ENCODE assay signal across 9 mouse cellular contexts in the genomic region with DNA sequence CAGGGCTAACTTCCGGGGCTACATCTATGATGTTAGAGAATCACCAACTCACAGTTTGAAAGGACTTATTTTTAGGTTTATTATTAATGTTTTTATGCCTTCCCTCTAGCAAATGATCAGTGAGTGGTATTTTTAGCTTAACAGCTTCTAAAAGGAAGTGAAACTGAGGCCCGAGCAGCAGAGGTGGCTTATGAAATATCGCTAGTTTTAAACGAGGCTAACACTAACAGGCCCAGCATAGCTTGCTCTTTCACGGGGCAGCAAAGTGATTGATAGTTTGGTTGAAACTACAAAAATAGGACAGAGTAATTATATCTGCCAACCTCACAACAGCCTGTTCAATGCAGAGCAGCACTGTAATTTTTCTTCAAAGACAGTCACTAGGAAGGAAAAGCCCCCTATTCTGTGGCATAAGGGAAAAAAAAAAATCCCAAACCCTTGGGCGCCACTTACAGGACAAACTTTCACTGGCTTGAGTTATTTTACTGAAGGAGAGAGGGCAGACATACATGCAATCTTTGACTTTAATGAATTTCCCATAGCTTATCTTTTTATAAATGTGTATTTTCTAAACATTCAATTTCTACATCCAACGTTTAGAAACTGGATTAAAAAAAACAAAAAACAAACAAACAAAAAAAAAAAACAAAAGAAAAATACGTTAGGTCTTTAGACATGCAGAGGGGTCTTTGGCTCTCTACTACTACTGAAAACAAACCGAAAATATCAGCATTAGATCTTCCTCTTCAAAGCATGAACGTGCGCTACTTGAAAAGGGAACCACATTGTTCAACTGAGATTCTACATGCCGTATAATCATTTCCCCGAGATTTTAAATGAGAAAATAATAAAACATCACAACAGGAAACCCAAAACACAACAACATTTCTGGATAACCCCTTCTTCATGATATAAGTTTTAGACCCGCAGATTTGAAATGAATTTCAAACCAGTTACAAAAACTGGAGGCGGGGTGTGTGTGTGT. TPM values are rescaled to one million over a fixed set of nuclear protein-coding genes. Genes with fewer than 3 reads are reported as not detected.
A peak's percentile ranks its signal among the peaks of the same experiment; 100 is the strongest.
DNase-seq lines count a peak whose midpoint lies in the region; ATAC-seq and TF ChIP-seq lines count a peak whose summit lies in the region.
"Had no signal": no experiment of that assay in that cellular context is flagged by ENCODE, and none has a peak within 500 bp of the region (broad histone marks: within the 10 kb centered on the region; RNA-seq: fewer than 3 reads in every experiment).

No protein-coding gene starts in this region.

- no peaks in the 10 kb centered on the region for H3K9me3 ChIP-seq in heart, embryonic 14.5 days (ENCODE audit: control insufficient read depth, low read length)
- no peaks in the 10 kb centered on the region for H3K9me3 ChIP-seq in CH12.LX (replicated peaks; ENCODE audit: low read length)
- H3K9me3 ChIP-seq in forebrain, embryonic 15.5 days: no peaks in the 10 kb centered on the region

- dilution Hi-C loops in CH12.LX (cut with MboI; ENCODE audit: extremely low pct_ligation_motif_present, extremely low pct_unique_long_range_greater_than_20kb, low sequenced_read_pairs): no loop called here

- H3K4me1 ChIP-seq in heart, embryonic 14.5 days (ENCODE audit: control insufficient read depth in 2 of 2, insufficient read depth in 2 of 2, low read length in 2 of 2): peaks cover 14 to 58% of the 10 kb centered on the region in 2 experiments; a peak in 3 of 4 replicates
- H3K4me1 ChIP-seq in CH12.LX (ENCODE audit: control insufficient read depth in 1 of 2, insufficient read depth in 2 of 2): peaks cover 26 to 46% of the 10 kb centered on the region in 2 experiments
- H3K4me1 ChIP-seq in forebrain, embryonic 15.5 days: peaks cover 46% of the 10 kb centered on the region
- peaks cover 22% of the 10 kb centered on the region for H3K4me1 ChIP-seq in thymus, adult 2 months (replicated peaks; ENCODE audit: control insufficient read depth, insufficient read depth, low read length)

- H3K4me3 ChIP-seq in heart, embryonic 14.5 days (ENCODE audit: control insufficient read depth in 1 of 2, insufficient read depth in 1 of 2, low read depth in 1 of 2, low read length in 2 of 2): peak overlapping the region in 1 of 2 experiments; percentile 98; a peak in 2 of 4 replicates
- H3K4me3 ChIP-seq in CH12.LX (replicated peaks in 1 of 3; ENCODE audit: low read depth in 2 of 3, low read length in 2 of 3, poor library complexity in 1 of 3) (peak overlapping the region; percentile 25 to 92 (median 88)), macrophage (ENCODE audit: inconsistent target) (peak overlapping the region; percentile 65)
- no peak overlapping the region for H3K4me3 ChIP-seq in forebrain, embryonic 15.5 days
- H3K4me3 ChIP-seq in thymus, adult 2 months (ENCODE audit: control insufficient read depth, insufficient read depth, low read length): no peak overlapping the region

- in situ Hi-C loops in CH12.LX (cut with MboI; ENCODE audit: low pct_ligation_motif_present, low pct_unique_long_range_greater_than_20kb, low sequenced_read_pairs): no loop called here

- no peak for DNase-seq in heart, postnatal 4 days
- peak; percentile 85 for DNase-seq in CH12.LX (ENCODE audit: extremely low read depth)
- no peak for DNase-seq in thymus, adult 2 months
- no peak for DNase-seq in cerebellum, adult 9-11 months
- DNase-seq in gastrocnemius, postnatal 4 days (ENCODE audit: low spot score in 2 of 2): no peak
- DNase-seq: right cerebral cortex, postnatal 25 days had no signal

- H3K27ac ChIP-seq in heart, embryonic 14.5 days (replicated peaks in 1 of 2; ENCODE audit: control insufficient read depth in 1 of 2, insufficient read depth in 1 of 2, low read depth in 2 of 2, low read length in 2 of 2): peak overlapping the region in 1 of 2 experiments; percentile 53; a peak in 2 of 4 replicates
- H3K27ac ChIP-seq in CH12.LX (ENCODE audit: insufficient read depth, low read depth): peak overlapping the region; percentile 86
- H3K27ac ChIP-seq in forebrain, embryonic 15.5 days (replicated peaks): no peak overlapping the region
- peak overlapping the region; percentile 90 for H3K27ac ChIP-seq in macrophage
- no peak overlapping the region for H3K27ac ChIP-seq in thymus, adult 2 months (ENCODE audit: control insufficient read depth, insufficient read depth, low read length)

- H3K36me3 ChIP-seq in heart, embryonic 14.5 days (ENCODE audit: control insufficient read depth, insufficient read depth, low read length): no peaks in the 10 kb centered on the region
- H3K36me3 ChIP-seq in CH12.LX (replicated peaks in 1 of 2; ENCODE audit: control insufficient read depth in 1 of 2, insufficient read depth in 1 of 2, low read length in 1 of 2) (peaks cover 0 to 16% of the 10 kb centered on the region in 2 experiments), macrophage (ENCODE audit: inconsistent target) (no peaks in the 10 kb centered on the region)
- H3K36me3 ChIP-seq in forebrain, embryonic 15.5 days: no peaks in the 10 kb centered on the region
- H3K36me3 ChIP-seq in thymus, adult 2 months (ENCODE audit: control insufficient read depth, insufficient read depth, low read length): no peaks in the 10 kb centered on the region

- H3K9ac ChIP-seq in heart, embryonic 14.5 days (ENCODE audit: low read length): peak overlapping the region; percentile 95
- H3K9ac ChIP-seq in CH12.LX (ENCODE audit: insufficient read depth, low read depth): peak overlapping the region; percentile 81
- no peak overlapping the region for H3K9ac ChIP-seq in forebrain, embryonic 15.5 days (replicated peaks)

- TF ChIP-seq POLR2A in CH12.LX (IDR thresholded peaks at IDR 0.05; ENCODE audit: low read depth, low read length): peak; percentile 36; the same call in 1 of the 2 replicates
- TF ChIP-seq POLR2A in thymus, adult 2 months (IDR thresholded peaks at IDR 0.05; ENCODE audit: control insufficient read depth, extremely low read depth, insufficient read depth, low read length, poor library complexity): no peak

- no peaks in the 10 kb centered on the region for H3K27me3 ChIP-seq in heart, embryonic 14.5 days (ENCODE audit: control insufficient read depth, insufficient read depth, low read length)
- no peaks in the 10 kb centered on the region for H3K27me3 ChIP-seq in CH12.LX (replicated peaks)
- H3K27me3 ChIP-seq in forebrain, embryonic 15.5 days: 0 out of 2 replicates have a peak, but pooled peaks cover 8% of the 10 kb centered on the region
- H3K27me3 ChIP-seq in thymus, adult 2 months (ENCODE audit: control insufficient read depth, insufficient read depth, low read length): no peaks in the 10 kb centered on the region

- H3K4me2 ChIP-seq in heart, embryonic 14.5 days (ENCODE audit: low read length): peak overlapping the region; percentile 83
- H3K4me2 ChIP-seq in CH12.LX (ENCODE audit: insufficient read depth, low read depth, poor library complexity, severe bottlenecking): peak overlapping the region; percentile 90
- 0 out of 2 replicates have a peak overlapping the region, but pooled peaks have one; percentile 0 for H3K4me2 ChIP-seq in forebrain, embryonic 15.5 days (replicated peaks)

- TF ChIP-seq CTCF in CH12.LX (conservative IDR thresholded peaks at IDR 0.05 in 1 of 2, IDR thresholded peaks at IDR 0.05 in 1 of 2; ENCODE audit: low read depth in 2 of 2, low read length in 2 of 2): peak in 1 of 2 experiments; percentile 66; a peak in 2 of 4 replicates
- no peak for TF ChIP-seq CTCF in thymus, adult 2 months (IDR thresholded peaks at IDR 0.05; ENCODE audit: borderline replicate concordance, control insufficient read depth, extremely low read depth, insufficient read depth, low read length, poor library complexity)

- H3K79me2 ChIP-seq in CH12.LX (replicated peaks; ENCODE audit: control insufficient read depth, extremely low read depth, insufficient read depth, poor library complexity, severe bottlenecking): peaks cover 65% of the 10 kb centered on the region
- H3K79me2 ChIP-seq in macrophage (ENCODE audit: inconsistent target): peaks cover 68% of the 10 kb centered on the region

- 41% methylated on average over 15 of the region's 15 CpGs for WGBS in heart, embryonic 14.5 days
- WGBS in forebrain, embryonic 15.5 days: 52% methylated on average over 15 of the region's 15 CpGs
- 3% methylated on average over 15 of the region's 15 CpGs for WGBS in macrophage (ENCODE audit: missing documents)
- 16% methylated on average over 15 of the region's 15 CpGs for WGBS in thymus, adult 2 months

- peak; percentile 56 for TF ChIP-seq RAD21 in CH12.LX (IDR thresholded peaks at IDR 0.05; ENCODE audit: low read depth, low read length)

- peak; percentile 95 for TF ChIP-seq EP300 in CH12.LX (IDR thresholded peaks at IDR 0.05; ENCODE audit: low read length)

- ATAC-seq in heart, embryonic 14.5 days (ENCODE audit: insufficient number of reproducible peaks, insufficient read depth, low FRiP score, low read depth): no peak
- no peak for ATAC-seq in forebrain, embryonic 15.5 days (replicated peaks)

TF ChIP-seq in CH12.LX, 34 proteins besides CTCF, POLR2A, EP300 and RAD21 (continues in another document):
- TF ChIP-seq TCF12 (IDR thresholded peaks at IDR 0.05; ENCODE audit: low read depth, low read length) (0 out of 2 replicates have a peak, but pooled peaks have one; percentile 32), SIN3A (IDR thresholded peaks at IDR 0.05; ENCODE audit: low read length) (peak; percentile 78), KAT2A (IDR thresholded peaks at IDR 0.05; ENCODE audit: insufficient replicate concordance, low read length) (0 out of 2 replicates have a peak, but pooled peaks have one; percentile 18), JUND (conservative IDR thresholded peaks at IDR 0.05; ENCODE audit: low read depth, low read length) (no peak; the same call in none of the 2 replicates), MEF2A (IDR thresholded peaks at IDR 0.05; ENCODE audit: borderline replicate concordance, low read depth, low read length) (peak; percentile 99), ETS1 (conservative IDR thresholded peaks at IDR 0.05; ENCODE audit: low read depth, low read length) (peak; percentile 83), POLR2AphosphoS2 (IDR thresholded peaks at IDR 0.05; ENCODE audit: low read depth, low read length) (peak; percentile 63; the same call in 1 of the 2 replicates)

RNA-seq across cellular contexts. Expression of gene Map3k1, which starts 2.8 kb away (rescaled TPM):
- polyA plus RNA-seq in heart, embryonic 14.5 days (2014; fragmentation: Nextera tagmentation; extraction: Ambion mirVana): 15.3 and 15.7 TPM in 2 replicates
- total RNA-seq in heart, postnatal 4 days (2021): 10 to 100 TPM; 29.9 to 33.8 TPM
- total RNA-seq in CH12.LX (2012; rRNA removed): 37.9 and 48.7 TPM in 2 replicates
- 7.7 and 10.7 TPM in 2 replicates for total RNA-seq in CH12.LX (2014; rRNA removed)
- 13.4 and 14.7 TPM in 2 replicates for polyA plus RNA-seq in CH12.LX (2012; ENCODE audit: insufficient read length, low read depth)
- polyA plus RNA-seq in forebrain, embryonic 15.5 days (2015; fragmentation: Nextera tagmentation; extraction: Ambion mirVana): 9.8 and 9.9 TPM in 2 replicates
- total RNA-seq in macrophage (2018; cell fraction: chromatin; rRNA removed): 100 to 1,000 TPM in 13 of 26 experiments, 10 to 100 TPM in 13; 30.3 to 165 (median 107) TPM
- total RNA-seq in macrophage (2018; cell fraction: cytosol; rRNA removed): 100 to 1,000 TPM in 6 of 26 experiments, 10 to 100 TPM in 20; 25.9 to 112 (median 84.7) TPM
- 100 to 1,000 TPM in 12 of 26 experiments, 10 to 100 TPM in 14; 53.0 to 197 (median 92.2) TPM for total RNA-seq in macrophage (2018; cell fraction: nucleus; rRNA removed)
- polyA plus RNA-seq in macrophage (2018): 17.8 to 36.0 TPM (median 34.3 TPM) in 3 replicates
- 47.2 and 54.9 TPM in 2 replicates for polyA plus RNA-seq in thymus, adult 2 months (2012; rRNA removed)
- 10 to 100 TPM; 21.2 to 22.6 TPM for total RNA-seq in gastrocnemius, postnatal 4 days (2021)

Comparison
In these comparisons a context has a peak if more than half of its experiments do, and no peak if none do; other contexts are left out.
1. H3K27ac ChIP-seq: peak in CH12.LX (single experiment) and macrophage (single experiment); none in forebrain, embryonic 15.5 days (single experiment) and thymus, adult 2 months (single experiment).
2. H3K4me2 ChIP-seq: peak in every context shown above with its lines; median percentile 90 in CH12.LX; 83 in heart, embryonic 14.5 days; 0 in forebrain, embryonic 15.5 days.
3. H3K4me3 ChIP-seq: peak in CH12.LX (3 of 3) and macrophage (single experiment); none in forebrain, embryonic 15.5 days (single experiment) and thymus, adult 2 months (single experiment).